Mouse (Mus musculus) G1E-ER4 (cell line): ENCODE measurements around the gene Cab39. TPM values are rescaled to one million over a fixed set of nuclear protein-coding genes. Genes with fewer than 3 reads are reported as not detected.

Experiments
- GATA1 ChIP-seq: IDR thresholded peaks from one replicate; pipeline ENCODE4 v1.8.0; 2012; ENCODE audit warnings: low read length, inconsistent platforms
- polyA plus RNA-seq: library from polyadenylated mRNA; stranded (reverse); fragments of >175 nt; gene quantifications from 2 replicates; pipeline ENCODE4 v1.2.3, GENCODE M21; 2012

Cab39 gene
- polyA plus RNA-seq, 1 experiment = 51.3 TPM

DNA sequence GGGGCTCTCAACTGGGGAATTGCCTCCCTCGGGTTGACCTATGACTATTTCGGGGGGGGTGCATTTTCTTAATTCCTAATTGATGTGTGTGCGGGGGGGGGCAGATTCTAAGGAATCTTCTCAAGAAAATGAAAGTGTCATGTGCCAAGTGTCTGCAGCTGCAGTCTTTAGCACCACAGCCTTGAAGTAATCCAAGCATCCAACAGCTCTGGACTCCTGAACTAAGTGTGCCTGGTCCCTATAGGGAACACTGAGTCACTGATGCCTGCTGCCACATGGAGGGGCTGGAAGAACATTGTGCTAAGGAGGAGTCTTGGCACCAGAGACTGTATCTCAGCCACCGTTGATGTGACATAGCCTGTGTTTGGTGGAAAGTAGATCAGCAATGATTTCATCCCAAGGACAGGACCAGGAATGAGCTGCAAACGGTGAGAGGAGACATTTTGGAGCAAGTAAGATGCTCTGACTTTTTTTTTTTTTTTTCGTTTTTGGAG is 64.1 kb downstream of the Cab39 start:
- TF ChIP-seq GATA1 = no peak

- no peak for TF ChIP-seq GATA1
Observed at GRCm38 (mm10) chr1:85864383-85864782, 71.1 kb downstream of the Cab39 start.

DNA sequence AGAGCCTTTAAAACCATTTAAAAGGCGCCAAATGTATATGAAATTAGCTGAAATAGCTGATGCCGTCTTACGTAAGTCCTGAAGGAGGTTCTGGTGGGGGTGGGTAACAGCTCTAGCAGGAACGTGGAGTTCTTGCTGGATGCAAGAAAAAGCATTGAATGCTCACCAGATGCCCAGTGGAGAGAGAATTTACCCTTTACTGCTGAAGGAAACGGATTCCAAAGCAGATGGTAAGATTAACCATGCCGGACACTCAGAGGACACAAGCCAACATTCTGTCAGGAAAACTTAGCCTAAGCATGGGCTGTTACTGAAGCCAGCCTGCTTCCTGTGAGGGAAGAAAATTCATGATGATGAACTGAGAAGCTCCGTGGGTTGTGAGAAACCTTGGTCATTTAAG is 76.8 kb downstream of the Cab39 start:
- TF ChIP-seq GATA1 = no peak

DNA sequence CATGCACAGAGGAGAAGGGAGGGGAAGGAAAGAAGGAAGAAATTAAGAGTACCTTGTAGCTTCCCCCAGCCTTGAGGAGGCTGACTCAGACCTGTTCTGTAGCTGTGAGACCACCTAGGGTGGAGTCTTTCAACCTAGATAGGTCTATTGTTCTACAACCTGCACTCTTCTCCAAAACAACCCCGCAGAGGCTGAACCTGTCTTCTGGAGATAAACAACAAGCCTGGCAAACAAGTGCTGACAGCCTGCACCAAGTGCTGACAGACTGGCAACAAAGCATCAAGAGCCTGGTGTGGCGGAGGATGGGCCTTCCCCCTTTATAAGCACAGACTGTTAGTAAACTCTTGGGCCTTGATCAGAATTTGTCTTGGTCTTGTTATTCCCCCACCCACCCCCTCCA is 77.3 kb downstream of the Cab39 start:
- TF ChIP-seq GATA1 = no peak

- TF ChIP-seq GATA1 = no peak
Observed at GRCm38 (mm10) chr1:85882003-85882402, 88.8 kb downstream of the Cab39 start.

DNA sequence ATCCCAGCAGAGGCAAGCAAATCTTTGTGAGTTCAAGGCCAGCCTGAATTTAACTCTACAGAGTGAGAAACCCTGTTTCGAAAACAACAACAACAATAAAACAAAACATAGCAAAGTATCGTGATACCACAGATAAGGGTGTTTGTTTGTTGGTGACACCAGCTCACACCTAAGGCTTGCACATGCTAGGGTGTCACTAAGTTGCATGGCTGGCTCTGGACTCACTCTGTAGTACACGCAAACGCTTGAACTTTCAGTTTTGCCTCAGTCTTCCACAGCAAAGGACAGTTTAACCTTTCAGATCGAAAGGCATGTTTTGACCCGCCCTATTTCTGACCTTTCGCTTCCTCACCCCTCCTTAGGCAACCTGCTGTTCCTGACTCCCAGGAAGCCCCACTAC is 94.0 kb downstream of the Cab39 start:
- no peak for TF ChIP-seq GATA1

DNA sequence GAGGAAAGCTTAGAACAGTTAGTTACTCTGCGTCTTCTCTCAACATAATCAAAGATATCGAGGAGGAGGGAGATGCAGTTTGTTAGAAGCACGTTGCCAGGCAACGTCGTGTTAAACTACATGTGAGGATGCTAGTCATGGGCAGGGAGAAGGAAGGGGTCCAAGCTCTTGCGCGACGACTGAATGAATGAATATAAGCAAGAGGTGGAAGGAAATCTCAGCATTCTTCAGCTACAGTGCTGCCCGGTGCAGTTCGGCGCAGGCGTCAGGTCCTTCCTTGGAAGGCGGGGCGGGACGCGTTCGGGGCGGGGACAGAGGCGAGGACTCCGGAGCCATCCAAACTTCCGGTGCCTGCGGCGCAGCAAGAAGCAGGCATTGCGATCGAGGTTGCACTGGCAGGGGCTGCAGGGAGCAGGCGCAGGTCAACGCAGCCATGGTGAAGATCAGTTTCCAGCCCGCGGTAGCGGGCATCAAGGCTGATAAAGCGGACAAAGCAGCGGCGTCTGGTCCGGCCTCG is 101.0 kb downstream of the Cab39 start, which contains the start of gene Itm2c:
Gene Itm2c (plus strand): TSS at position 51 of the 517 bp plus-strand sequence.
- TF ChIP-seq GATA1 = no peak

DNA sequence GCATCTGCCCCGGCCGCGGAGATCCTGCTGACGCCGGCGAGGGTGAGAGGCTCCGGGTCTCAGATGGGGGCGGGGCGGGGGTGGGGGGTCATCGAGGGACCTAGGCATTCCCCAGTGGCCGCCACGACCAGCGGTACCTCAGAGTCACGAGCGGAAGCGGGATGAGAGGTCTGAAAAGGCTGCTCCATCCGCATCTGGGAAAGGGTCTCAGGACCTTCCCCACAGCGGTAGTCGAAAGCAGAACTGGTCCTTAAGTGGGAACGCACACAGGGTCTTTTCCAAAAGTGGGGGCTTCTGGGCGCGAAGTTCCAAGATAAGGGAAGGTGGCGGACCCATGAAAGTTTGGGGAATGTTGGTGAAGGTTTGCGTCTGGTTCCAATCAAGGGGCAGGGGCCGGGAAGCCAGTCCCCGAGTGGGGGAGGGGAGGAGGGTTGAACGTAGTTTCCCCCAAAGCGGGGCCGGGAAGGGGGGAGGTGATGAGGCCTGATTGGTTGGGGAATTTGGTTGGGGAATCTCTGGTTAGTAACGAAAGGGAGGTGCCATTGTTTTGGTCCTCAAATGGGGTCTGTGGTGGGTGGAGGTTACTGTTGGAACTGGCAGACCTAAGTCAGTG is 101.6 kb downstream of the Cab39 start:
- no peak for TF ChIP-seq GATA1

DNA sequence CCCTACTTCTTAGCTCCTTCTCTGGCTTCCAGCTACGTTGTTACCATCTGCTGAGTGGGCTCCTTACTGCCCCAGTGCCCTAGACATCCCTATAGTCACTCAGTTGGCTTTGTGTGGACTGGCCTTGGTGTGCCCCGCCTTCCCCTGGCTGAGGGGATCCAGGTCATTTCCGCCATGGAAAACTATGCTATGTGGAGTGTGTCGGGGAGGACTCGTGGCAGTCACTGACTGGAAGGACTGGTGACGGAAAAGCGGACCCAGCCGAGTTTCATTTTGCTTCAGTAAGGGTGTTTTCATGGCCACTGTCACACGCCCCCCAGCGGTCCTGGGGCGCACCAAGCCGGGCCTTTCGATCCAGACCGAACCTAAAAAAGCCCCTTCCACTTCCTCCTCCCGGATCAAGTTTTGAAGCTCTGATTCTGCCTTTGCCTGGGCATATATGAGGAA is 102.2 kb downstream of the Cab39 start:
- TF ChIP-seq GATA1 = no peak

DNA sequence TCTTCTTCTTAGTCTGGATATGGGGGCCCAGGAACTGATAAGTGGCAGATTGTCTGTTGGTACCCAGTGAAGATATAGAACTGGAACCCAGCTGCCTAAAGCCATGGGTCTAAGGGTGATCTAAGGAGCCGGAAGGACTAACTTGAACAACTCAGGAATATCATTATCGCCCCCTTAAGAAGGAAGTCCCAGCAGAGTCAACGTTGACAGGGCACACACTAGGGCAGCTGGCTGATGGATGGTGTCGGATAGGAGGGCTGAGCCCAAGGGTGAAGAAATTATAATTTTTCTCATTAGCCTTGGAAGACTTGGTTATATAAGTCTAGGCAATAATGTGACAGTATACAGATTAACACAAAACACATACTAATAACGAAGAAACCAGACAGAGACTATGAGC is 102.9 kb downstream of the Cab39 start:
- TF ChIP-seq GATA1 = no peak

GRCm38 (mm10) chr1:85896781-85897700 is 103.8 kb downstream of the Cab39 start:
- TF ChIP-seq GATA1 = peak; percentile 24

- TF ChIP-seq GATA1 = no peak
Observed at GRCm38 (mm10) chr1:85897901-85898760, 104.9 kb downstream of the Cab39 start.

DNA sequence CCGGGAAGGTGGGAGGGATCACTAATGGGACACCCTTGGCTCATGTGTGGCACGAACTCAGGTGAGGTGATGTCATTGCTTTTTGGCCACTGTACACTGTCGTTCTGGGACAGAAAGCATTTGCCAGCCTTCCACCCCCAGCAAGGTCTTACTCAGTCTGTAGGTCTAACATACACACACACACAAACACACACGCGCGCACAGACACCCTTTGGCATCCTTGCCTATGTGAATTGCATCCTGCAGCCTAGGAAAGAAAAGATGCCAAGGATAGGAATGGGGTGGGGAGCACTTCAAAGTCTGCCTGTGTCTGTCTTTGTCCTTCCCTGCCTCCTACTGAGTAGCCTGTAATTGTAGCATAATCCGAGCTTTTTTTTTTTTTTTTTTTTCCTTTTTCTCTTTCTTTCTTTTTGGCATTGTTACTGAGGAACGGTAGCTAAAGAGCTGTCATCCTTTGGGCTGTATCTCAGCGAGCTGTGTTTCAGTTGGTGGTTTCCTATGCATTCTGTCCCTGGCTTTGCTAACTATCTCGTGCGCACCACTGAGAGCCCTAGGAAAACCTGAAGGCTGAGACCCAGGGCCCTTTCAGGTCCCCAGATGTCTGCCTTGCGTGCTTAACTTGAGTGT is 105.6 kb downstream of the Cab39 start:
- TF ChIP-seq GATA1 = no peak

- no peak for TF ChIP-seq GATA1
Observed at GRCm38 (mm10) chr1:85899388-85899761, 106.1 kb downstream of the Cab39 start.
